Mouse (Mus musculus) left cerebral cortex, postnatal 10 days (tissue): ENCODE results near the gene C7. TPM values are rescaled to one million over a fixed set of nuclear protein-coding genes. Genes with fewer than 3 reads are reported as not detected.
"Not testable (repeated sequence)": the region's sequence is repeated elsewhere in the genome, so short reads cannot be mapped to it uniquely, and the experiment has no call there.

Source experiments
- DNase-seq, 2 experiments: peaks; one replicate each; pipeline ENCODE4 v3.0.0; 2021 to 2022; ENCODE audit warnings: low spot score in 2 of 2, mixed read lengths in 1 of 2; ENCODE audit errors: extremely low spot score in 1 of 2
- intact Hi-C: fragments of 180-260 bp; cut with DNase I; formaldehyde crosslinking; loops from one replicate; pipeline ENCODE4 v1.15.1; 2025
- total RNA-seq, 2 experiments: library from RNA; stranded (reverse); gene quantifications; 2 replicates each; pipeline ENCODE4 v1.2.3; 2021

C7 gene
- under 1 TPM; 0.47 to 0.81 TPM for total RNA-seq

DNA sequence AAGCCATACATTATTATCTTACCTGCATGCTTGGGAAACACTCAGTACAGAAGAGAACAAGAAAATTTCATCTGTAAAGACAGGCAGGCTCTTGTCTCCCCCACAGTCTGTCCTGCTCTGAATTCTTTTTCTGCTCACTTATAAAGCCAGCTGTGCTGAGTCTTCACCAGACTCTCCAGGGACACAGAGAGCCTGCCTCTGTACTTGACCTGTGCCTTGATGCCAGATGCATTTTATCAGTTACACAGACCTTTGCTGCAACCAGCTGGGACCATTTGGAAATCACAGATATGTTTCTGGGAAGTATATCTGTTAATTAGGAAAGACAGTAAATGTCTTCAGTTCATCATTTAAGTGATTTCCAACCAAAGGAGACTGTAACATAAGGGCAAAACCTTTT is at the start of gene C7:
Gene C7, minus strand, starts transcription at position 106 of the 400 bp plus-strand sequence.
- intact Hi-C loops: no loop called here
- no peak for DNase-seq

DNA sequence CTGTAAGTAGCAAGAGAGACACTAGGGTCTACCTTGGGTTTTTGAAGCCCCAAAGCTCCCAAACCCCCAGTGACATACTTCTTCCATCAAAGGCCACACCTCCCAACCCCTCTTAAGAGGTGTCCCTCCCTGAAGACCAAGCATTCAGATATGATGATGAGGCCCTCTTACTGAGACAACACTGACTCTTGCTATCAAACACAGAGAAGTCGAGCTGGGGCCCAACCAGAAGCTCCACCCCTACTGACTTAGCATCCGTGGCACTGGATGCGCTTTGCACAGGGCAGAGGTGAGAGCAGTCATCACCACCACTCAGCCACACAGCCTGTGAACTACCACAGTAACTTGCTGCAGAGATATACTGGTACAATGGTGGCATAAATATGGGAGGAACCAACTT is 49.1 kb upstream of the C7 start:
- intact Hi-C loops: no loop called here
- DNase-seq: no peak

DNA sequence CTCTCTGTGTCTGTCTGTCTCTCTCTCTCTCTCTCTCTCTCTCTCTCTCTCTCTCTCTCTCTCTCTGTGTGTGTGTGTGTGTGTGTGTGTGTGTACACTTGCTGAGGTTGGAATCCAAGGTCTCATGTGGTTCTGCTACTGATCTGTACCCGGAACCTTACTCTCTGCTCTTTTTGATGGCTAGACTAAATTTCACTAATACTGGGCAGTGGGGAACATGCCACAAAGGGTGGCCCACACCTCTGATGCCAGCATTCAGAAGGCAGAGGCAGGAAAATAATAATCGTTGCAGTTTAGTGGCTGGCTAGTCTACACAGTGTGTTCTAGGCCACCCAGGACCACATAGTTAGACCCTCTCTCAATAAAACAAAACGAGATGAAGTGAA is 45.1 kb upstream of the C7 start:
- intact Hi-C loops: loop anchor here (10.0 kb wide), 1 partner anchor 1814 kb away; no protein-coding TSS in a partner anchor

DNA sequence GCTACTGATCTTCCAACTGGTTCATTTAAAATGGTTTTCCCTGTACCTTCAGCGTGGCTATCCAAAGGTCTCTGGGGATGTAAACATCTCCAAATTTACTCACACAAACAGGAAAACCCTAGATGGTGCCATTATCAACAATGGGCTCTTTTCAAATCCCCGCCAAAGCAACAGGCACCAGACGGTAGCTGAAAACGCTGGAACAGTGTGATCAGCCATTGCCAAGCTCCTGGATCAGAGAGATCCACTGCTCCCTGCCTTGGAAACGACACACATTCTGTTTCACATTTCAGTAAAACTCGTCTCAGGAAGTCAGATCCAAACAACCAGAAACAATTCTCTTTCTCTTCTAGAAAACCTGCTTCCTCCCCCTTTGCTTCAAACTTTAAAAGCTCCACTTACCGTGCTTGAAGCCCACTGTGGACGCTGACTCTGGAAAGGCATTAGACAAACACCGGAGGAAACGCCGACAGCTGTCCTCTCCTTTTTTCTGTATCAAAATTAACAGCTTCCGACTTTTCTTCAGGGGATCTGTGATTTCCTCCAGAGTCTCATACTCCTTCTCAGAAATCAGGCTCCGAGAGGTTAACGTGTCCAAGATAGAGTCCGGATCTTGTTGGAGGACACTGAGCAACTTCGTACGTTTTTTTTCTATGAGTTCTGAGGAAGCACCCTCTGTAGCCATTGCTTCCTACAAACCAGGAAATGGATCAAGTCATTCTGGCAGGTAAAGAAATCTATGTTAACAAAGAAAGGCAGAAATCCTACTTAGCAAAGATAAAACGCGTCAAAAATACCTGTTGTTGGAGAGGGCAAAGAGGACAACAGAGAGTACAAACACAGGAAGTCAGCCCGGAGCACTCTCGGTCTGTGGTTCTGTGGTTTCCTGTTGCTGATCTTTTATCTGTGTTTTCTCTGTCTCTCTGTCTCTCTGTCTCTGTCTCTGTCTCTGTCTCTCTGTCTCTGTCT is 44.4 kb upstream of the C7 start, which contains the start of gene Card6:
Gene Card6, minus strand, starts transcription at position 854 of the 969 bp plus-strand sequence.
- intact Hi-C loops: loop anchor here (2.0 to 10.0 kb wide), 2 partner anchors 1051 to 1813 kb away; no protein-coding TSS in a partner anchor
- no peak for DNase-seq

More for the DNA sequence above, 45.1 kb upstream of the C7 start:
- DNase-seq: no peak

DNA sequence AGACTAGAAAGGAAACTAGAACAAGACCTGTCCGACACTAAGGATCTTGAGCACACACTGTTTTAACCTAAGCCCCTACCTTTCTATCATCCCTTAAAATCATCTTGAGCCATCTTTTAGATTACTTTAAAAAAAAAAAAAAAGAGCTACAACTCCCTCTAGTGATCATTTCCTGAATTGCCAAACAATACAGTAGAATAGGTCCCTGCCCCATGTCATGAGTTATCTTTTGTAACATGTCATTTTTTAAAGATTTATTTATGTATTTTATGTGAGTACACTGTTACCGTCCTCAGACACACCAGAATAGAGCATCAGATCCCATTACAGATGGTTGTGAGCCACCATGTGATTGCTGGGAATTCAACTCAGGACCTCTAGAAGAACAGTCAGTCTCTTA is 42.8 kb upstream of the C7 start:
- no peak for DNase-seq
- intact Hi-C loops: loop anchor here (2.0 to 10.0 kb wide), 2 partner anchors 1049 to 1811 kb away; no protein-coding TSS in a partner anchor

DNA sequence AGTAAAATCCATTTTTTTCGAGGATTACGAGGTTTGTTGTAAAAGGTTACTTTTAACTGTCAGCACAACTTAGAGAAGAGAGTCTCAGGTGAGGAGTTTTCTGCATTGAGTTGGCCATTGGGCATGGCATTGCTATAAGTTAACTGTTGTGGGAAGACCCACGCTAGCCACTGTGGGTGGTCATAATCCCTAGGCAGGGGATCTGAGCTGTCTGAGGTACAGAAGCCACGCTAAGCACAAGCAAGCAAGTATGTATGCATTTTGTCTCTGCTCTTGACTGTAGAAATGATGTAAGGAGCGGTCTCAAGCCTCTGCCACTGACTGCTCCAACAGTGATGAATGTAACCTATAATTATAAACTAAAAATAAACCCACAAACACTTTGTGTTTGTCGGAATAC is 42.4 kb upstream of the C7 start:
- DNase-seq: no peak
- intact Hi-C loops: loop anchor here (2.0 to 10.0 kb wide), 2 partner anchors 1049 to 1811 kb away; no protein-coding TSS in a partner anchor

DNA sequence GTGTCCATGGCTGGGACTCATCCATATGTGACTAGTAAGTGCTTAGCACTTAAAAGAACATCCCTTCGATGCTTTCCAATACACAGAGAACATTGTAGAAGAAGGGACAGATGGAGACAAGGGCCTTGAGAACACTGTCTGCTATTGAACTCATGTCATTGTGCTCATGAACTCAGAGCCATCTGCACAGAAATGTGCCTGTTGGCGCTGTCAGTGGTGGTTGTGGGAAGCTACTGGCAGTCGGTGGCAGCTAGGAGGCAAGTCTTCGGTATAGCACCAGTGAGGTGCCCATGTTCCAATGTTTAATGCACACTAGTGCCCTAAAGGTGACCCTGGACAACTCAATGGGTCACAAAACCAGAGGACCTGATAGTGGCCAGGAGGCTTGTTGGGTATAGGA is 38.8 kb upstream of the C7 start:
- intact Hi-C loops: loop anchor here (10.0 kb wide), 1 partner anchor 1808 kb away; no protein-coding TSS in a partner anchor
- no peak for DNase-seq

DNA sequence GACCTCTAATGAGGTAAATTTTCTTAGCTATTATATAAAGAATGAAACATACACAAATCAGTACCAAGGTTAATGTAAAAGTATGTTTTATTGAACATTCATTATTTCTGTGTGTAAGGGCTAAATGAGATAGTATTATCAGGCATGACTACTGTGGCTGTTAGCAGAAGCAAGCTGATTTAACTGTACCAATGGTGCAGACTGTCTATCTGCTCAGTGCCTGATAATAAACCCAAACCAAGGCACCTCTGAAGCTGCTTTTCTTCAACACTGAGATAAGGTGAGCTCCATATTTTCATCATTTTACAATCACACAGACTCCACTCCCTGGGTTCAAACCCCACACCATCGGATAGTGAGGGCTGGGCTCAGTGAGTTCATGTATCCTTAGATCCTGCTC is 33.8 kb upstream of the C7 start:
- DNase-seq: no peak

DNA sequence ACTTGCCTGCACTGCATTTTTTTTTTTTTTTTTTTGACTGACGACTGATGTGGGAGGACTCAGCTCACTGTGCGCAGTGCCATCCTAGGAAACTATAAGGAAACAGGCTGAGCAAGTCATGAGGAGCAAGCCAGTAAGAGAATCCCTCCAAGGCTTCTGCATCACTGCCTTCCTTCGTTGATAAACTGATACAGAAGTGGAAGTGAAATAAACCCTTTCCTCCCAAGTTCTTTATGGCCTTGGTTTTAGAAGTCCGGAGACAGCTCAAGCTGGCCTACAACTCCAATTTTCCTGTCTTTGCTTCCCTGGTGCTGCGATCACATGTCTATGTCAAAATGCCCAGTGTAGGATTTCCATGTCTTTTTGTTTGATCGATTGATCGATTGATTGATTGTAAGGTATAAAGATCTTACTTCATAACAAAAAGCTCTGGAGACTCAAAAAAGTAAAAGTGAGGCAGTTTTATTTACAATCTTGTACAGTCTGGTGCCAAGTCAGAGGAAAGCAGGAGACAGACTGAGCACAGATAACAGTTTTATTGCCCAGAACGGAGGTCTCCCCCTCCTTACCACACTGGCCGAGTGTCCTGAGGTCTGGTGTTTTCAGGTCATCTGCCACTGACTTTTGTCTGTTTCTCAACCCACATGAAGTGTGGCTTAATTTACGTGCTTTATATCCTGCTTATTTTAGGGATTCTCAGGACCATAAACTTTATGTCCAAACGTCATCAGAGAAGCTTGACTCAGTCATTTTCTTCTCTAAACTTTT is 32.2 kb upstream of the C7 start:
- intact Hi-C loops: no loop called here
- no peak for DNase-seq

More for the DNA sequence above, 33.8 kb upstream of the C7 start:
- intact Hi-C loops: no loop called here

DNA sequence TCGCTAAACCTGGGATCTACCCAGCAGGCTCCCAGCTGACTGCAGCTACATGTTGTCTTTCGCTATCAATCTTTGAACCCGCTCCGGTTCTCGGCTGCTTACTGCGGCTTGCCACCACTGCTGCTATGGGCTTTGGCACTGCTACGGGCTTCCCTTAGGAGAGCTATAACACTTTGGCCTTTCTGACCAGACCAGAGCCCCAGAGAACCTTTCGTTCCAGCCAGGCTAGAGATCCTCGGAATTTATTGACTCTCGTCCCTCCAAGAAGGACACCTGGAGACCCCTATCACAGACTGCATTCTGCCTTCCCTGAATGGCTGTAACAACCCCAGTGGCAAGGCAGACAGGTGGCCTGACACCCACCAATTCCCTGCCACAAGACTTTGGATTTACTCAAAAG is 26.6 kb upstream of the C7 start:
- no peak for DNase-seq
- intact Hi-C loops: no loop called here

DNA sequence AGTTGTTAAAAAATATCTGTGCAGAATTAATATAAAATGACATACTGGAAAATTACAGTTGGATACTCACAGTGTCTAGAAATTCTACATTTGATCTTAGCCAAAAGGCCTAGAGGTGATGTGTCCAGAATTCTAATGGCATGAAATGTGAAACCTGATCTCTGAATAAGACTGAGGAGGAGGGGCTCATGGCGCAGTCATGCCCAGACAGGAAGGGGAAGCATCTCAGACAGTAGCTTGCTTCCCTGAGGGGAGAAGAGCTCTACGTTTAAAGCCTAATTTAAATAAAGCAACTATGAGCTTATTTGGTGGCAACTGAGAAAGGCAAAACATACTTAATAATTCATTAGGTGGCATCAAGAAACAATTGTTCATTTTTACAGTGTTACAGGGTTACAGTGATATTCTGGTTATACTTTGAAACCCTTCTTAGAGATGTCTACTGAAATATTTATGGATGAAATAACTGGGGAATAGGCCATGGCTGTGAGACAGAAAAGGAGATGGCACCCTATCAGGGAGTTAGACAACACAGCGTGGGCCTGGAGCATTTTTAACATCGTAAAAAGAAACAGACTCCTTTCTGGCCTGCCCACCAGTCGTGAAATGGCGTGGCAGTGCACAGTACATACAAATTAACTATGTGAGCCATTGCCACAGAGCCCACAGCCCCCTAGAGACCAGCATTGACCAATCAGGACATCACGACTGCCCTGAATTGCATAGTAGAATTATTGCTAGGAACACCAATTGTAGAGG is 25.5 kb upstream of the C7 start:
- intact Hi-C loops: no loop called here
- no peak for DNase-seq

DNA sequence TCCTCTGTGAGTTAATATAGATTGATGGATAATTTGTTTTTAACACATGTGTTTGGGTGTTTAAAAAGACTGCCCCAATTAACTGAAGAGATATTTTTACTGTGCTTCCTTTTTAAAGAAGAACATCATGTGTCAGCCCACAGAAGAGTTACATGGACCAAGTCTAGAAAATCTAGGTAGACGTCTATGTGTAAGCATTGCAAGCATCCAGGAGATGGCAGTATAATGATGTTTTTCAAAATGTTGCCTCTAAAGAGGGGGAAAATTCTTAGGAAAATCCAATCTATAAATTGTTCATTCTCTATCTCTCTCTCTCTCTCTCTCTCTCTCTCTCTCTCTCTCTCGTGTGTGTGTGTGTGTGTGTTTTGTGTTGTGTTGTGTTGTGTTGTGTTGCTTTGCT is 22.6 kb upstream of the C7 start:
- no peak for DNase-seq
- intact Hi-C loops: no loop called here

DNA sequence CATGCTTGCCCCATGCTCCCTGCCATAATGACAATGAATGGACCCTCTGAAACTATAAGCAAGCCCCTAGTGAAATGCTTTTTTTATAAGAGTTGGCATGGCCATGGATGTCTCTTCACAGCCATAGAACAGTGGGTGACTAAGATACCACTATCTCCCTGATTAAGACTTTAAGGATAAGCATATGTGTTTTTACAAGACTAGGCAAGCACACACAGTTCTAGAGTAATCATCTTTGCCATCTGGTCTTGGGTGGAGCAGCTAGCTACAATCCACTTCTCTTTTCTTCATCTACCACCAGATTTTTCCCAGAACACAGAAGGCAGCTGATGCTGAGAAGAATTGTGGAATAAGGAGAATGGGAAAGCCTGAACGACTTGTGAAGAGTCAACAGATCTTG is 17.7 kb upstream of the C7 start:
- intact Hi-C loops: no loop called here
- no peak for DNase-seq

DNA sequence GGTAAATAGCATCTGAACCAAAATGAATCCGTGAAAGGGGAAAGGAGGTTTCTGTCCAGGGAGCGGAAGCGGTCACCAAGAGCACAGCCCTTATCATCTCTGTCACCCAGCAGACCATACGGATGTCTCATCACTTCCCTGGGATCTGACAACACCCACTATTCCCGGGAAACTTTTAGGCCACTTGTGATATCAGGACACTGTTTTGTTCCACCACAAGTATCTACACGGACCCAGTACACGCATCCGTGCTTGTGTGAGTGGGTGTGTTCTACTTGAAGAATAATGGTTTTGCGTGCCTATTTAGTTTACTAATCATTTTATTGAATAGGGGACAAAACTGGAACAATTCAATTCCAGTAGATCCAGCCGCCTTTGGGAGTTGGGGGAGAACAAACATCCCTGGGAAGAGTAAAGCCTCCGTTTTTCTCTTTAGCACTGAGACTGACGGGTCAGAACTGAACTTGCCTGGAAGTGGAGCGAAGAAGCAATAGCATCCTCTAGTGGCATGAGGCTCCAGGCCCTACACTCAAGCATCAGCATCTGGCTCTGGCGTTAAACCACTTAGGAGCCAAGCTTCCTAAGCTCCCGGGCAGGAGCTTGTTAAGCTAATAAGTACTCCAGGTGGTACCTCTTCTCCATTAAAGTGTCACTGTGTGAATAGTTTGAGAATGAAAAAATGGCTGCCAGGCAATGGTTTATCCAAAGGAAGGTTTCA is 5.4 kb upstream of the C7 start:
- intact Hi-C loops: loop anchor here (5.0 kb wide), 1 partner anchor 1012 kb away; no protein-coding TSS in a partner anchor
- peak; percentile 43 to 66 for DNase-seq

DNA sequence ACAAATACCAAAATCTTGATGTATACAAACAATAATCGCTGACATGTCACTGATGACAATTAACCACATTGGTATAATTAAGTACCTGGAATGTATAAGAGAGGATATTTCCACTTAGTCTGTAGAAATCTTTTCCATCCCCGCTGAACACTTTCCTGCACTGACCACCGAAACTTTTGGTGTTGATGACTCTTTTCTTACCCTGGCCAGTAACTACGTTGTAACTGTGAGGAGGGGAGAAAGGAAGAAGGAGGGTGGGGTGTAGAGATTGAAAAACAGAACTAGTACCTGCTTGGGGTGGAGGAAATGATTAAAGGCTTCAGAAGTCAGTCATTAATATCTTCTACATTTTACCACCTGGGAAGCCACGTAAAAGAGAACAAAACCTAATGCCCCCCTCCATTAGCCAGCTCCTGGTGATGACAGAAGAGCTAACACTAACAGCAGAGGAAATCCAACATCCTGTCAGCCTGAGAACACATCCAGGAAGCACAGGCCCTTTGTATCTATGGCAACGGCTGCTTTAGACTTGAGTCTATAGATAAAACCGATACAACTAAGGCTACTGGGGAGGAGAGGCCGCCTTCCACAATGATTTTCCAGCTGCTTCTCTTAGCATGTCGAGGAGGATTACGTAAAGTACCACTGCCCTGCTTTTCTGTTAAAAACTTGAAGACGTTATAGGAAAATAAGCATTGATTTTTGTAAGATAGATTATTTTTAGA is 17.8 kb downstream of the C7 start:
- intact Hi-C loops: no loop called here
- DNase-seq: peak in 1 of 2 experiments; percentile 57

DNA sequence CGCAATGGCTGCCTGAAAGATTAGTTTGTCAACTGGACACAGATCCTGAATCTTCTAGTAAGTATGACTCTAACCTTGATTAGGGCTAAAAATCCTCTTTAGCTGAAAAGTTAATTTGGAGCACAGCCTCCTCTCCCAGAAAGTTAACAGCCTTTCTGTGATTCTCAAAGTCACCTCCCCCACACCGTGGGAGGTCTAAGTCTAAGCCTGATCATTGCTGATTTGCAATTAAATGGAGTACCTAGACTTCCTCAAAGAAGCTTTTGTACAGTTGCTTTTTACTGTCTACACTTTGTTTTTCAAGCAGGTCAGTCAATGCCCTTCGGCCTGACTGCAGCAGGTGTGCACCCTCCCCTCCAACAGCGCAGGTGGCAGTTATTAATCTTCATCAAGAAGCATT is 34.3 kb downstream of the C7 start:
- intact Hi-C loops: no loop called here
- DNase-seq: no peak

DNA sequence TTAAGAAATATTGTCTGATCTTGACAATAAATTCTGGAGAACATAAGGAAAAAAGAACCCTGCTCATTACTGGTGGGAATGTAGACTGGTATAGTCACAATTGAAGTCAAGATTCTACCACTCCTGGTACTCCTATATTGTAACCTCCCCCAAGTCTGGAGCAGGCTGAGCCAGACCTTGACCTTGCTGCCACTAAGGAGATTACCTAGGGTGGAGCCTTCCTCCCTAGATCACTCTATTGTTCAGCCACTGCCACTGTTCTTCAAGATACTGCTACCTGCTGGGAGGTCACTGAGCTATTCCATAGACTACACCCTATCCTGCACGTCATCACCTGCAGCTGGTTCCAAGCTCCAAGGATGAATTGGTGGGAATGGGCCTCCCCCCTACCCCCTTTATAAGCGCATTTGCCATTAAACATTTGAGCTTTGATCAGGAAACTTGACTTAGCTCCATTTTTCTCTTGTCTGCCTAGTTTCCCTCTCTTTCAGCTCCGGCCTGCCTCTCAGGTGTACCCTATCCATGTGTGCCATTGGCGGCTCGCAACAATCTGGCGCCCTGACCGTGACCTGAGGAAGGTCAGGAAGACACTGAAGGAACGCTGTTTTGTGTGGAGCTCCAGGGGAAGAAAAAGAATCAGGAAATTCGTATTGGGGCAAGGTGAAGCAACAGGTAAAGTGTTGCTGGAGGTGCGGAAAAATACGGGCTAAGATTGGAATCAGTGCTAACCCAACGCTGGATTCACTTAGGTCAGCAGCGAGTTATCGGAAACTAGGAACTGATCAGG is 39.9 kb downstream of the C7 start:
- intact Hi-C loops, DNase-seq: not testable (repeated sequence)
